Mouse (Mus musculus) kidney, postnatal 0 days (tissue): Measurements from ENCODE around the gene Rab14. TPM values are rescaled to one million over a fixed set of nuclear protein-coding genes. Genes with fewer than 3 reads are reported as not detected.

Source experiments
- ATAC-seq: fragments of 200-750 bp; cut with Nextera tagmentation; replicated peaks from 2 replicates; pipeline ENCODE4 v1.8.0; 2017; ENCODE audit warnings: low read depth, moderate number of reproducible peaks, moderate TSS enrichment, moderate library complexity; ENCODE audit not compliant: low FRiP score
- DNase-seq: peaks from one replicate; pipeline ENCODE4 v3.0.0-alpha.2; 2016; ENCODE audit warnings: low spot score
- H3K27ac ChIP-seq: fragments of 300-500 bp; sonication (generic); 2 replicates; pipeline ENCODE4 v1.5.1; 2014; ENCODE audit warnings: mild to moderate bottlenecking
- H3K27me3 ChIP-seq: fragments of 300-500 bp; sonication (generic); 2 replicates; pipeline ENCODE4 v1.6.1; 2014; ENCODE audit warnings: low read length, mixed read lengths; ENCODE audit not compliant: insufficient read depth
- H3K36me3 ChIP-seq: fragments of 300-500 bp; sonication (generic); 2 replicates; pipeline ENCODE4 v1.6.1; 2014; ENCODE audit warnings: low read length, mixed read lengths; ENCODE audit not compliant: insufficient read depth
- H3K4me1 ChIP-seq: fragments of 300-500 bp; sonication (generic); replicated peaks from 2 replicates; pipeline ENCODE4 v1.6.1; 2014; ENCODE audit warnings: antibody characterized with exemption, low read length, mixed read lengths; ENCODE audit not compliant: insufficient read depth
- H3K4me2 ChIP-seq: fragments of 300-500 bp; sonication (generic); 2 replicates; pipeline ENCODE4 v1.6.1; 2014; ENCODE audit warnings: mild to moderate bottlenecking, low read length, moderate library complexity, mixed read lengths
- H3K4me3 ChIP-seq: fragments of 300-500 bp; sonication (generic); replicated peaks from 2 replicates; pipeline ENCODE4 v1.5.1; 2014; ENCODE audit warnings: low read depth, low read length
- H3K9ac ChIP-seq: fragments of 300-500 bp; sonication (generic); 2 replicates; pipeline ENCODE4 v1.6.1; 2014; ENCODE audit warnings: low read depth, low read length
- H3K9me3 ChIP-seq: fragments of 300-500 bp; sonication (generic); replicated peaks from 2 replicates; pipeline ENCODE4 v1.6.1; 2016; ENCODE audit warnings: low read length, inconsistent platforms, mixed read lengths
- CTCF ChIP-seq: IDR thresholded peaks from 2 replicates; pipeline ENCODE4 v1.5.1; 2016; ENCODE audit warnings: antibody characterized with exemption, low read depth, mild to moderate bottlenecking, moderate library complexity
- WGBS: fragments of 180-500 bp; shearing (Covaris S2); extraction: QIAGEN DNeasy Blood & Tissue Kit; methylation state at CpG from one replicate; pipeline ENCODE4 v1.1.7; 2014; 5-methylcytosine and 5-hydroxymethylcytosine counted together
- polyA plus RNA-seq: library from polyadenylated mRNA; unstranded; fragments of >200 nt; fragmentation: Nextera tagmentation; extraction: Ambion mirVana; gene quantifications from 2 replicates; pipeline ENCODE4 v1.2.1, GENCODE M21; 2015

The Rab14 gene
- polyA plus RNA-seq, 1 experiment from 2014 or later: 429 TPM

GRCm38 (mm10) chr2:35161846-35162488 is 39.0 kb downstream of the Rab14 start:
- no peak for DNase-seq
- Histone ChIP-seq H3K27ac (no peak overlapping the region), H3K4me2 (no peak overlapping the region), H3K36me3 (peaks cover 44% of the 10 kb centered on the region), H3K9me3 (no peaks in the 10 kb centered on the region), H3K4me3 (no peak overlapping the region), H3K9ac (no peak overlapping the region), H3K4me1 (no peaks in the 10 kb centered on the region), H3K27me3 (no peaks in the 10 kb centered on the region)
- no peak for TF ChIP-seq CTCF
- WGBS: 75% methylated on average over 4 of the region's 4 CpGs
- ATAC-seq: no peak

GRCm38 (mm10) chr2:35160206-35160605 is 40.7 kb downstream of the Rab14 start:
- WGBS: 34% methylated on average over 5 of the region's 5 CpGs
- Histone ChIP-seq H3K4me3 (no peak overlapping the region), H3K36me3 (peaks cover 43% of the 10 kb centered on the region), H3K27me3 (no peaks in the 10 kb centered on the region), H3K4me2 (no peak overlapping the region), H3K9ac (no peak overlapping the region), H3K9me3 (no peaks in the 10 kb centered on the region), H3K27ac (no peak overlapping the region), H3K4me1 (no peaks in the 10 kb centered on the region)
- DNase-seq (peak; percentile 25), ATAC-seq (no peak)
- TF ChIP-seq CTCF: no peak

- Histone ChIP-seq H3K4me1 (no peaks in the 10 kb centered on the region), H3K27ac (no peak overlapping the region), H3K36me3 (peaks cover 49% of the 10 kb centered on the region), H3K9ac (no peak overlapping the region), H3K9me3 (no peaks in the 10 kb centered on the region), H3K4me3 (no peak overlapping the region), H3K27me3 (no peaks in the 10 kb centered on the region), H3K4me2 (no peak overlapping the region)
- no peak for TF ChIP-seq CTCF
- 88% methylated on average over 3 of the region's 3 CpGs for WGBS
- no peak for DNase-seq
- ATAC-seq: no peak
These were observed 42.6 kb downstream of the Rab14 start for GRCm38 (mm10) chr2:35158358-35158757.

GRCm38 (mm10) chr2:35157836-35158235 is 43.1 kb downstream of the Rab14 start:
- H3K27ac ChIP-seq: no peak overlapping the region
- H3K27me3 ChIP-seq: no peaks in the 10 kb centered on the region
- no peak for TF ChIP-seq CTCF
- H3K9ac ChIP-seq: no peak overlapping the region
- 82% methylated on average over 7 of the region's 7 CpGs for WGBS
- no peaks in the 10 kb centered on the region for H3K4me1 ChIP-seq
- ATAC-seq: no peak
- no peaks in the 10 kb centered on the region for H3K9me3 ChIP-seq
- peaks cover 49% of the 10 kb centered on the region for H3K36me3 ChIP-seq
- no peak for DNase-seq
- no peak overlapping the region for H3K4me3 ChIP-seq
- H3K4me2 ChIP-seq: no peak overlapping the region

GRCm38 (mm10) chr2:35156985-35157384 is 43.9 kb downstream of the Rab14 start:
- WGBS: 83% methylated on average over 2 of the region's 2 CpGs
- Histone ChIP-seq H3K9ac (no peak overlapping the region), H3K9me3 (no peaks in the 10 kb centered on the region), H3K27me3 (no peaks in the 10 kb centered on the region), H3K36me3 (peaks cover 53% of the 10 kb centered on the region), H3K4me2 (no peak overlapping the region), H3K27ac (no peak overlapping the region), H3K4me3 (no peak overlapping the region), H3K4me1 (no peaks in the 10 kb centered on the region)
- ATAC-seq (no peak), DNase-seq (no peak)
- TF ChIP-seq CTCF: no peak

- Histone ChIP-seq H3K4me1 (no peaks in the 10 kb centered on the region), H3K36me3 (peaks cover 81% of the 10 kb centered on the region), H3K4me3 (no peak overlapping the region), H3K4me2 (no peak overlapping the region), H3K27me3 (no peaks in the 10 kb centered on the region), H3K9ac (no peak overlapping the region), H3K27ac (no peak overlapping the region), H3K9me3 (no peaks in the 10 kb centered on the region)
- no peak for TF ChIP-seq CTCF
- DNase-seq (no peak), ATAC-seq (no peak)
- 87% methylated on average over 8 of the region's 8 CpGs for WGBS
These were observed 46.9 kb downstream of the Rab14 start for GRCm38 (mm10) chr2:35153844-35154554.
